Mouse (Mus musculus): ENCODE data around the gene Dpp7. TPM values are rescaled to one million over a fixed set of nuclear protein-coding genes. Genes with fewer than 3 reads are reported as not detected.

Gene Dpp7
- total and polyA plus RNA-seq, 3 experiments, result 24.6 to 25.9 TPM; not detected in 1

- no peak for DNase-seq (ENCODE audit: low read depth, low spot score)
- H3K27ac ChIP-seq (ENCODE audit: control insufficient read depth, low read depth, low read length), result peak overlapping the region; percentile 15; the same call in 1 of the 2 replicates
- H3K27me3 ChIP-seq (ENCODE audit: control insufficient read depth in 1 of 2, insufficient read depth in 2 of 2, low read length in 2 of 2), result no peaks in the 10 kb centered on the region
- peaks cover 0 to 12% of the 10 kb centered on the region in 2 experiments; a peak in 2 of 4 replicates for H3K4me1 ChIP-seq (ENCODE audit: control insufficient read depth in 1 of 2, insufficient read depth in 2 of 2, low read length in 2 of 2)
- H3K79me2 ChIP-seq (ENCODE audit: control insufficient read depth, insufficient read depth, low read length, poor library complexity), result peaks cover 7% of the 10 kb centered on the region
- H3K9ac ChIP-seq (ENCODE audit: control insufficient read depth, low read depth, low read length, poor library complexity, severe bottlenecking), result peak overlapping the region; percentile 75
- no peaks in the 10 kb centered on the region for H3K9me3 ChIP-seq (replicated peaks; ENCODE audit: insufficient read depth, low read length)
- no peak for TF ChIP-seq EP300 (IDR thresholded peaks at IDR 0.05; ENCODE audit: low read depth in 1 of 2, low read length in 2 of 2)
- no peak for TF ChIP-seq ZC3H11A (IDR thresholded peaks at IDR 0.05; ENCODE audit: low read depth, low read length)
- no peak for TF ChIP-seq MEF2A (IDR thresholded peaks at IDR 0.05; ENCODE audit: extremely low read depth, insufficient replicate concordance, low read depth, low read length, poor library complexity, severe bottlenecking)
- TF ChIP-seq HCFC1 (IDR thresholded peaks at IDR 0.05; ENCODE audit: low read depth, low read length), result no peak
- no peak for TF ChIP-seq SIN3A (IDR thresholded peaks at IDR 0.05; ENCODE audit: low read length)
- no peak for TF ChIP-seq ETS1 (IDR thresholded peaks at IDR 0.05; ENCODE audit: low read depth, low read length)
- no peak for TF ChIP-seq USF2 (IDR thresholded peaks at IDR 0.05; ENCODE audit: borderline replicate concordance in 1 of 2, insufficient read depth in 1 of 2, low read depth in 1 of 2, low read length in 2 of 2)
- H3K4me3 ChIP-seq (ENCODE audit: control insufficient read depth in 1 of 2, insufficient read depth in 1 of 2, low read depth in 2 of 2, low read length in 2 of 2), result peak overlapping the region; percentile 70 to 90
- H3K36me3 ChIP-seq (ENCODE audit: control insufficient read depth in 1 of 2, insufficient read depth in 2 of 2, low read length in 2 of 2), result peaks cover 0 to 2% of the 10 kb centered on the region in 2 experiments; a peak in 2 of 4 replicates
These were observed 616 bp downstream of the Dpp7 start for GRCm38 (mm10) chr2:25355419-25356066.

DNA sequence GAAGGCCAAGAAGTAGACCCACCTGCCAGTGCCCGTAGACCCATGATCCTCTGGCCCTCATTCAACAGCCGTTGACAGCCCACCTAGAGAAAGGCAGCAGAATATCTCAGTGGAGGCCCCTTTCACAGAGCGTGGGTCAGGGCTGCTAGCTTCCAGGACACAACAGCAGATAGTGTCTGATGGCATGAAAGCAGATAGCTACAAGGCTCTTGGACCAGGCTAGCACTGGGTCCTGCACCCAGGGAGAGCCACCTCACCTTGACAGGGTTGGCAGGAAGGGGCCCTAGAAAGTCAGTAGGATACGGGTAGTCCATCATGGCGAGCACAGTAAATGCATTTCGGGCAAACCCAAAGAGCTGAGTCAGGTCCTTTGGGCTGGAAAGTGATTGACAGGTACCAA, 1.9 kb downstream of the Dpp7 start:
- no peak overlapping the region for H3K4me3 ChIP-seq (ENCODE audit: control insufficient read depth in 1 of 2, insufficient read depth in 1 of 2, low read depth in 2 of 2, low read length in 2 of 2)
- peaks cover 0 to 8% of the 10 kb centered on the region in 2 experiments; a peak in 3 of 4 replicates for H3K36me3 ChIP-seq (ENCODE audit: control insufficient read depth in 1 of 2, insufficient read depth in 2 of 2, low read length in 2 of 2)

More for the DNA sequence above, 1.9 kb downstream of the Dpp7 start:
- Histone ChIP-seq H3K27me3 (ENCODE audit: control insufficient read depth in 1 of 2, insufficient read depth in 2 of 2, low read length in 2 of 2) (no peaks in the 10 kb centered on the region), H3K9me3 (replicated peaks; ENCODE audit: insufficient read depth, low read length) (no peaks in the 10 kb centered on the region), H3K9ac (ENCODE audit: control insufficient read depth, low read depth, low read length, poor library complexity, severe bottlenecking) (no peak overlapping the region), H3K4me1 (ENCODE audit: control insufficient read depth in 1 of 2, insufficient read depth in 2 of 2, low read length in 2 of 2) (peaks cover 0 to 12% of the 10 kb centered on the region in 2 experiments; a peak in 2 of 4 replicates), H3K79me2 (ENCODE audit: control insufficient read depth, insufficient read depth, low read length, poor library complexity) (peaks cover 7% of the 10 kb centered on the region), H3K27ac (ENCODE audit: control insufficient read depth, low read depth, low read length) (no peak overlapping the region)
- TF ChIP-seq SIN3A (IDR thresholded peaks at IDR 0.05; ENCODE audit: low read length), result no peak
- no peak for TF ChIP-seq HCFC1 (IDR thresholded peaks at IDR 0.05; ENCODE audit: low read depth, low read length)
- TF ChIP-seq POLR2A (IDR thresholded peaks at IDR 0.05; ENCODE audit: control insufficient read depth in 1 of 2, insufficient read depth in 1 of 2, low read depth in 1 of 2, low read length in 2 of 2, poor library complexity in 1 of 2), result no peak
- no peak for TF ChIP-seq POLR2AphosphoS5 (IDR thresholded peaks at IDR 0.05; ENCODE audit: borderline replicate concordance, low read depth, low read length)
- no peak for TF ChIP-seq MYB (IDR thresholded peaks at IDR 0.05; ENCODE audit: low read depth, low read length)
- no peak for TF ChIP-seq UBTF (IDR thresholded peaks at IDR 0.05; ENCODE audit: borderline replicate concordance, insufficient read depth, low read depth, low read length)
- TF ChIP-seq NRF1 (IDR thresholded peaks at IDR 0.05; ENCODE audit: insufficient read depth, low read depth, low read length, poor library complexity, severe bottlenecking), result no peak
- no peak for TF ChIP-seq MYC (IDR thresholded peaks at IDR 0.05; ENCODE audit: low read depth, low read length)
- no peak for TF ChIP-seq TAL1 (IDR thresholded peaks at IDR 0.05; ENCODE audit: low read length)
- TF ChIP-seq EP300 (IDR thresholded peaks at IDR 0.05; ENCODE audit: low read depth in 1 of 2, low read length in 2 of 2), result no peak
- TF ChIP-seq SMC3 (IDR thresholded peaks at IDR 0.05; ENCODE audit: low read depth, low read length), result no peak
- TF ChIP-seq KAT2A (conservative IDR thresholded peaks at IDR 0.05; ENCODE audit: low read depth, low read length), result no peak
- TF ChIP-seq RAD21 (IDR thresholded peaks at IDR 0.05; ENCODE audit: low read depth, low read length), result no peak
- no peak for TF ChIP-seq CHD1 (IDR thresholded peaks at IDR 0.05; ENCODE audit: low read depth, low read length)
- TF ChIP-seq TBP (IDR thresholded peaks at IDR 0.05; ENCODE audit: low read depth, low read length), result no peak
- TF ChIP-seq ELF1 (IDR thresholded peaks at IDR 0.05; ENCODE audit: low read depth, low read length), result no peak
- no peak for DNase-seq (ENCODE audit: low read depth, low spot score)
